Mouse (Mus musculus): Measurements from ENCODE around the gene Pola2.

DNA sequence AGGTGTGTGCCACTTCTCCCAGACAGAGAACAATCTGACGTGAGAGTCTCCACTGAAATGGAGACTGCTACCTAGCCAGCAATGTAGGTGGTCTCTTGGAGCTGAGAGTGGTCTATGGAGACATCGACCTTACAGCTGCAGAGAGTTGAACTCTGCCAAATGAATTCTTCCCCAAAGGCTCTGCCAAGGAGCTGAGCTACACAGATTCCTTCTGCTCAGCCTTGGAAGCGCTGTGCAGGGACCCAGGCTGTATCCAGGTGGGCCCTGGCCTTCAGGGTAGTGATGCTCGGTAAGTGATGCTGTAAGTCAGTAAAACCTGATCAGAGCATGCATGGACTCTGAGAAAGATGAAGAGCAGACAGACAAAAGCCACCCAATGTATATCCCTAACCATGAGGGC is 11.1 kb upstream of the Pola2 start:
- TF ChIP-seq CTCF (conservative IDR thresholded peaks at IDR 0.05; ENCODE audit: insufficient read depth, insufficient read length, low read depth, low read length): no peak
- no peak for TF ChIP-seq POLR2A (IDR thresholded peaks at IDR 0.05; ENCODE audit: low read depth, low read length)

Data from kidney, adult 2 months (tissue).